Mouse (Mus musculus) gastrocnemius, postnatal 4 days (tissue): Measurements from ENCODE around the gene Nup153. TPM values are rescaled to one million over a fixed set of nuclear protein-coding genes. Genes with fewer than 3 reads are reported as not detected.
A peak's percentile ranks its signal among the peaks of the same experiment; 100 is the strongest.

Source experiments
- DNase-seq, 2 experiments: peaks; one replicate each; pipeline ENCODE4 v3.0.0; 2021 to 2022; ENCODE audit warnings: low spot score in 2 of 2, mixed read lengths in 2 of 2
- long read RNA-seq, 2 experiments: library from polyadenylated mRNA; stranded (forward); transcript quantifications; one replicate each; pipeline ENCODE4 v2.0.0; 2021
- total RNA-seq, 2 experiments: library from RNA; stranded (reverse); gene quantifications; 2 replicates each; pipeline ENCODE4 v1.2.3; 2021

The Nup153 gene
- total RNA-seq, result 10 to 100 TPM; 51.6 to 66.3 TPM
- long read RNA-seq, experiment 1, full-length matches to known transcripts, result 5 of 14 reads
- long read RNA-seq, experiment 1, partial matches to known transcripts, result 6 of 14 reads
- long read RNA-seq, experiment 1, other reads (novel, unspliced or antisense), result 3 of 14 reads
- long read RNA-seq, experiment 2, full-length matches to known transcripts, result 3 of 9 reads
- long read RNA-seq, experiment 2, partial matches to known transcripts, result 4 of 9 reads
- long read RNA-seq, experiment 2, other reads (novel, unspliced or antisense), result 2 of 9 reads

GRCm38 (mm10) chr13:46727837-46728268 lies at the start of gene Nup153:
Gene Nup153, minus strand, starts transcription at chr13:46727940.
- peak; percentile 98 to 99 for DNase-seq

GRCm38 (mm10) chr13:46777461-46777860 lies 49.7 kb upstream of the Nup153 start:
- DNase-seq, result no peak

- DNase-seq, result no peak
Measured at GRCm38 (mm10) chr13:46776636-46777305, 49.0 kb upstream of the Nup153 start.

GRCm38 (mm10) chr13:46774998-46775397 lies 47.3 kb upstream of the Nup153 start:
- DNase-seq, result no peak

GRCm38 (mm10) chr13:46772581-46772980 lies 44.8 kb upstream of the Nup153 start:
- DNase-seq, result no peak

- no peak for DNase-seq
Measured at GRCm38 (mm10) chr13:46765361-46765760, 37.6 kb upstream of the Nup153 start.

- DNase-seq, result no peak
Measured at GRCm38 (mm10) chr13:46763210-46763609, 35.5 kb upstream of the Nup153 start.

GRCm38 (mm10) chr13:46760921-46761320 lies 33.2 kb upstream of the Nup153 start:
- no peak for DNase-seq

GRCm38 (mm10) chr13:46759281-46759809 lies 31.6 kb upstream of the Nup153 start:
- no peak for DNase-seq

GRCm38 (mm10) chr13:46758627-46759026 lies 30.9 kb upstream of the Nup153 start:
- DNase-seq, result no peak

- DNase-seq, result no peak
Measured at GRCm38 (mm10) chr13:46757946-46758345, 30.2 kb upstream of the Nup153 start.

GRCm38 (mm10) chr13:46753294-46753693 lies 25.6 kb upstream of the Nup153 start:
- DNase-seq, result no peak

- no peak for DNase-seq
Measured at GRCm38 (mm10) chr13:46752566-46753229, 25.0 kb upstream of the Nup153 start.

- DNase-seq, result no peak
Measured at GRCm38 (mm10) chr13:46748138-46748873, 20.6 kb upstream of the Nup153 start.

GRCm38 (mm10) chr13:46743821-46744220 lies 16.1 kb upstream of the Nup153 start:
- no peak for DNase-seq

GRCm38 (mm10) chr13:46742367-46742766 lies 14.6 kb upstream of the Nup153 start:
- DNase-seq, result no peak

GRCm38 (mm10) chr13:46739426-46739825 lies 11.7 kb upstream of the Nup153 start:
- DNase-seq, result no peak

GRCm38 (mm10) chr13:46737482-46737881 lies 9.7 kb upstream of the Nup153 start:
- no peak for DNase-seq

- peak in 1 of 2 experiments; percentile 34 for DNase-seq
Measured at GRCm38 (mm10) chr13:46736479-46736865, 8.7 kb upstream of the Nup153 start.

GRCm38 (mm10) chr13:46735808-46736478 lies 8.2 kb upstream of the Nup153 start:
- peak in 1 of 2 experiments; percentile 40 for DNase-seq
